Comparison of ENCODE assay signal across 8 mouse cellular contexts in genomic region chr19:45058113-45058839, GRCm38 (mm10). TPM values are rescaled to one million over a fixed set of nuclear protein-coding genes. Genes with fewer than 3 reads are reported as not detected.
DNase-seq lines count a peak whose midpoint lies in the region; ATAC-seq and TF ChIP-seq lines count a peak whose summit lies in the region.

No protein-coding gene starts in this region.

- peaks cover 3% of the 10 kb centered on the region for H3K4me1 ChIP-seq in ES-Bruce4 (ENCODE audit: control insufficient read depth, insufficient read depth, low read length)
- peaks cover 14% of the 10 kb centered on the region for H3K4me1 ChIP-seq in forebrain, embryonic 14.5 days (ENCODE audit: control insufficient read depth, insufficient read depth, low read length)
- H3K4me1 ChIP-seq in neural tube, embryonic 15.5 days, result peaks cover 30% of the 10 kb centered on the region

- H3K4me2 ChIP-seq in forebrain, embryonic 14.5 days (ENCODE audit: low read length), result peak overlapping the region; percentile 92
- H3K4me2 ChIP-seq in neural tube, embryonic 15.5 days, result peak overlapping the region; percentile 75

- TF ChIP-seq CTCF in ES-Bruce4 (IDR thresholded peaks at IDR 0.05; ENCODE audit: low read depth, low read length), result no peak

- H3K27me3 ChIP-seq in ES-Bruce4 (ENCODE audit: control insufficient read depth, insufficient read depth, low read length, poor library complexity, severe bottlenecking), result no peaks in the 10 kb centered on the region
- no peaks in the 10 kb centered on the region for H3K27me3 ChIP-seq in forebrain, embryonic 14.5 days (replicated peaks; ENCODE audit: control insufficient read depth, insufficient read depth, low read length)
- no peaks in the 10 kb centered on the region for H3K27me3 ChIP-seq in neural tube, embryonic 15.5 days (replicated peaks)

- H3K9me3 ChIP-seq in ES-Bruce4 (replicated peaks; ENCODE audit: control insufficient read depth, insufficient read depth, low read length, poor library complexity, severe bottlenecking), result no peaks in the 10 kb centered on the region
- H3K9me3 ChIP-seq in forebrain, embryonic 14.5 days (replicated peaks; ENCODE audit: control insufficient read depth, low read length), result no peaks in the 10 kb centered on the region
- no peaks in the 10 kb centered on the region for H3K9me3 ChIP-seq in neural tube, embryonic 15.5 days (replicated peaks)

- ATAC-seq in cerebellum, adult (ENCODE audit: insufficient number of reproducible peaks, low FRiP score, low TSS enrichment), result peak; percentile 85
- ATAC-seq in forebrain, embryonic 14.5 days, result peak; percentile 94
- peak; percentile 94 for ATAC-seq in neural tube, embryonic 15.5 days (ENCODE audit: low FRiP score)

- TF ChIP-seq EP300 in ES-Bruce4 (IDR thresholded peaks at IDR 0.05; ENCODE audit: insufficient read depth, low read depth, low read length), result no peak

- intact Hi-C loops in heart, postnatal 14 days (cut with DNase I), result no loop called here

- H3K36me3 ChIP-seq in ES-Bruce4 (ENCODE audit: control insufficient read depth, insufficient read depth, low read length, poor library complexity, severe bottlenecking), result no peaks in the 10 kb centered on the region
- peaks cover 21% of the 10 kb centered on the region for H3K36me3 ChIP-seq in forebrain, embryonic 14.5 days (ENCODE audit: control insufficient read depth, insufficient read depth, low read length)
- peaks cover 15% of the 10 kb centered on the region for H3K36me3 ChIP-seq in neural tube, embryonic 15.5 days

- TF ChIP-seq POLR2A in ES-Bruce4 (IDR thresholded peaks at IDR 0.05; ENCODE audit: insufficient read depth, low read length), result peak; percentile 56

- H3K27ac ChIP-seq in ES-Bruce4 (ENCODE audit: insufficient read depth, low read length), result peak overlapping the region; percentile 96
- peak overlapping the region; percentile 98 for H3K27ac ChIP-seq in forebrain, embryonic 14.5 days (ENCODE audit: low read depth, low read length)
- peak overlapping the region; percentile 93 for H3K27ac ChIP-seq in neural tube, embryonic 15.5 days (replicated peaks)

- peak overlapping the region; percentile 98 for H3K4me3 ChIP-seq in ES-Bruce4 (ENCODE audit: low read depth, low read length)
- peak overlapping the region; percentile 61 for H3K4me3 ChIP-seq in forebrain, embryonic 14.5 days (ENCODE audit: low read depth, low read length)
- H3K4me3 ChIP-seq in neural tube, embryonic 15.5 days (replicated peaks), result peak overlapping the region; percentile 57

- H3K9ac ChIP-seq in ES-Bruce4 (ENCODE audit: low read depth, poor library complexity, severe bottlenecking), result peak overlapping the region; percentile 87
- H3K9ac ChIP-seq in forebrain, embryonic 14.5 days (ENCODE audit: low read length), result peak overlapping the region; percentile 90
- H3K9ac ChIP-seq in neural tube, embryonic 15.5 days (replicated peaks), result peak overlapping the region; percentile 79

- peak; percentile 100 for DNase-seq in forebrain, embryonic 14.5 days (ENCODE audit: low spot score)
- DNase-seq in heart, postnatal 14 days, result peak; percentile 90 to 95
- DNase-seq in layer of hippocampus, adult 11-12 months (ENCODE audit: low spot score), result peak; percentile 95
- peak; percentile 96 to 97 for DNase-seq in lung, adult 18-20 months
- DNase-seq in testis, postnatal 14 days (ENCODE audit: low spot score), result peak; percentile 95

- WGBS in forebrain, embryonic 14.5 days, result under 1% methylated on average over 34 of the region's 34 CpGs
- WGBS in neural tube, embryonic 15.5 days, result under 1% methylated on average over 34 of the region's 34 CpGs

RNA-seq across cellular contexts. Expression of gene Sfxn3, which starts 11.0 kb away (rescaled TPM):
- polyA plus RNA-seq in ES-Bruce4 (2011; ENCODE audit: insufficient read depth, insufficient read length, low read depth, missing spikeins), result 13.4 and 15.6 TPM in 2 replicates
- polyA plus RNA-seq in forebrain, embryonic 14.5 days (2014; fragmentation: Nextera tagmentation; extraction: Ambion mirVana), result 54.2 and 56.5 TPM in 2 replicates
- 10 to 100 TPM; 15.7 to 19.1 TPM for total RNA-seq in heart, postnatal 14 days (2021)
- 68.6 and 75.8 TPM in 2 replicates for polyA plus RNA-seq in neural tube, embryonic 15.5 days (2015; fragmentation: Nextera tagmentation; extraction: Ambion mirVana)

RNA-seq across cellular contexts. Expression of gene Pdzd7, which starts 12.8 kb away (rescaled TPM):
- polyA plus RNA-seq in ES-Bruce4 (2011; ENCODE audit: insufficient read depth, insufficient read length, low read depth, missing spikeins), result 0.97 and 1.3 TPM in 2 replicates
- 1.1 and 1.8 TPM in 2 replicates for polyA plus RNA-seq in forebrain, embryonic 14.5 days (2014; fragmentation: Nextera tagmentation; extraction: Ambion mirVana)
- total RNA-seq in heart, postnatal 14 days (2021), result under 1 TPM in 1 of 2 experiments, not detected in 1; 0.19 TPM
- polyA plus RNA-seq in neural tube, embryonic 15.5 days (2015; fragmentation: Nextera tagmentation; extraction: Ambion mirVana), result 1.5 and 2.6 TPM in 2 replicates

RNA-seq across cellular contexts. Expression of gene Kazald1, which starts 16.8 kb away (rescaled TPM):
- polyA plus RNA-seq in ES-Bruce4 (2011; ENCODE audit: insufficient read depth, insufficient read length, low read depth, missing spikeins), result 0.67 and 0.85 TPM in 2 replicates
- polyA plus RNA-seq in forebrain, embryonic 14.5 days (2014; fragmentation: Nextera tagmentation; extraction: Ambion mirVana), result 1.1 TPM in 2 replicates
- 1 to 10 TPM; 4.9 to 7.0 TPM for total RNA-seq in heart, postnatal 14 days (2021)
- 3.0 and 5.3 TPM in 2 replicates for polyA plus RNA-seq in neural tube, embryonic 15.5 days (2015; fragmentation: Nextera tagmentation; extraction: Ambion mirVana)

RNA-seq across cellular contexts. Expression of gene Lzts2, which starts 44.1 kb away (rescaled TPM):
- polyA plus RNA-seq in ES-Bruce4 (2011; ENCODE audit: insufficient read depth, insufficient read length, low read depth, missing spikeins), result 39.9 and 48.2 TPM in 2 replicates
- polyA plus RNA-seq in forebrain, embryonic 14.5 days (2014; fragmentation: Nextera tagmentation; extraction: Ambion mirVana), result 15.3 and 17.2 TPM in 2 replicates
- total RNA-seq in heart, postnatal 14 days (2021), result 10 to 100 TPM; 66.4 to 72.4 TPM
- polyA plus RNA-seq in neural tube, embryonic 15.5 days (2015; fragmentation: Nextera tagmentation; extraction: Ambion mirVana), result 23.4 and 28.2 TPM in 2 replicates

RNA-seq across cellular contexts. Expression of gene Mrpl43, which starts 52.0 kb away (rescaled TPM):
- 32.5 and 34.0 TPM in 2 replicates for polyA plus RNA-seq in ES-Bruce4 (2011; ENCODE audit: insufficient read depth, insufficient read length, low read depth, missing spikeins)
- 67.1 and 68.4 TPM in 2 replicates for polyA plus RNA-seq in forebrain, embryonic 14.5 days (2014; fragmentation: Nextera tagmentation; extraction: Ambion mirVana)
- total RNA-seq in heart, postnatal 14 days (2021), result 10 to 100 TPM; 50.3 to 53.9 TPM
- 89.1 and 96.2 TPM in 2 replicates for polyA plus RNA-seq in neural tube, embryonic 15.5 days (2015; fragmentation: Nextera tagmentation; extraction: Ambion mirVana)

Comparison
In these comparisons a context has a peak if more than half of its experiments do, and no peak if none do; other contexts are left out.
1. Peak in every context shown above with its lines: DNase-seq, ATAC-seq, H3K4me3 ChIP-seq and H3K27ac ChIP-seq.